Mouse (Mus musculus): ENCODE data around the gene Cast.

Cast gene

DNA sequence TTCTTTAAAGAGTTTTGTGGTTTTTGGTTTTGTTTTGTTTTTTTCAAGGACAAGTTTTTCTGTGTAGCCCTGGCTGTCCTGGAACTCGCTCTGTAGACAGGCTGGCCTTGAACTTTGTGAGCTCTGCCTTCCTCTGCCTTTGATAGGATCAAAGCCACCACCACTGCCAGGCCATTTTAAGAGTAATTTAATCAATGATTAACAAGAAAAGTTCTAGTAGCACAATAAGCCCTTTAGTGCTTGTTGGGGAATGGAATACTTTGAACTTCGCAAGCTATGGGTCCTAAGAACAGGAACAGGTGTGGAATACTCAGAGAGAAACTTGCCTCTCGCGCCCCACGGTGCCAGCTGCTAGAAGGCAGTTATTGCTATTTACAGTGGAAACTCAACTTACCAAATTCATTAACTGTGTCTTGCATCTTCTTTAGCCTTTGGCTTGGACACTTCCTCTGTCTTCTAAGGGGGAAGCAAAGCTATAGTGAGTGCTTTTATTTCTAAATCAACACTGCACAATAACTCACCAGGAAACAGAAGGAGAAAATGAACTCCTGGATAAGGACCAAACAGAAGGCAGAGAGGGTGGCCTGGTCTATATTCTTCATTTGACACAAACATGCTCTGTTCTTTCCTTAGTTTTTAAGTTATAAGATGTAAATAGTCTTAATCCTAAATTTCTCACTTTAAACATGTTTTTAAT is 113.0 kb downstream of the Cast start:
- no peak for DNase-seq (ENCODE audit: low read depth, low spot score)

Measured in embryo, embryonic 11.5 days (tissue).